Mouse (Mus musculus) bone marrow macrophage, adult 2 months (primary cell): ENCODE results near the gene Megf6. TPM values are rescaled to one million over a fixed set of nuclear protein-coding genes. Genes with fewer than 3 reads are reported as not detected.

Experiments used
- H3K27ac ChIP-seq: 2 replicates; pipeline ENCODE4 v1.5.1; 2012; ENCODE audit warnings: low read depth, low read length; ENCODE audit not compliant: insufficient read depth
- H3K4me1 ChIP-seq: 2 replicates; pipeline ENCODE4 v1.6.1; 2012; ENCODE audit warnings: low read length; ENCODE audit not compliant: control insufficient read depth, insufficient read depth
- H3K4me3 ChIP-seq: 2 replicates; pipeline ENCODE4 v1.5.1; 2012; ENCODE audit warnings: mild to moderate bottlenecking, low read length, moderate library complexity; ENCODE audit not compliant: insufficient read depth
- CTCF ChIP-seq: IDR thresholded peaks from 2 replicates; pipeline ENCODE4 v1.5.1; 2012; ENCODE audit warnings: low read depth, mild to moderate bottlenecking, low read length, moderate library complexity
- POLR2A ChIP-seq: IDR thresholded peaks from 2 replicates; pipeline ENCODE4 v1.6.1; 2012; ENCODE audit warnings: mild to moderate bottlenecking, low read depth, low read length, borderline replicate concordance
- polyA plus RNA-seq: library from polyadenylated mRNA; stranded (reverse); fragments of >200 nt; gene quantifications from 2 replicates; pipeline ENCODE4 v1.2.4, GENCODE M21; 2012; ENCODE audit not compliant: missing spikeins, insufficient read depth, insufficient read length

Gene Megf6
- polyA plus RNA-seq, 1 experiment, result not detected

DNA sequence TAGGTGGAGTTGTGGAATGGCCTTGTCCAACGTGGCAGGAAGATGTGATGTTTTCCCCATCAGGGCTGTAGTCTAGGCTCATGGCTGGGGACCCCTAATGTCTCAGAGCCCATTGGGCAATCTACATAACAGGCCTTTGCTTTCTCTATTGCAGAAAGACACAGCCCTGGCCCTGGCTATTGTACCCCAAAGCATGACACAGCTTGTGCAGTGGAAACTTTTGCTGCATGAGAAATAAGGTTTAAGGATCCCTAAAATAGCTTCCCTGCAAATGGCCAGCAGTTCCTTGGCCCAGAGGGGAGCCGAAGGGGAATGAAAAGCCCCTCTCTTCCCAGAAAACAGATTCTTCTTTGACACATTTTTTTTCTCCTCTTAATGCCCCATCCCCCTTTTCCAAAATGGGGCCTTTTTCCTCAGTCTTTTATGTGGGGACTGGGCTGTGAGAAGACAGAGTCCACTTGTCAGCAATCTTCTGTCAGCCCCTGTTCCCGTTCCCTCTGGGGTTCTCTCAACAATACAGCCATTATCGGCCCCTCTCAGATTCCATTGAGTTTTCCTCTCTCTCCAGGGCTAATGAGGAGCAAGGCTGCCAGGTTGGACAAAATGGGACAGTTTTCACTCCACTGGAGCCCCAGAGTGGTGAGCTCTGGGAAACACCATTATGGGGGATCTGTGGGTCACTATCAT lies 142.5 kb downstream of the Megf6 start:
- TF ChIP-seq POLR2A (no peak), CTCF (no peak)
- no peak overlapping the region for H3K27ac ChIP-seq
- H3K4me3 ChIP-seq, result no peak overlapping the region
- H3K4me1 ChIP-seq, result no peaks in the 10 kb centered on the region

DNA sequence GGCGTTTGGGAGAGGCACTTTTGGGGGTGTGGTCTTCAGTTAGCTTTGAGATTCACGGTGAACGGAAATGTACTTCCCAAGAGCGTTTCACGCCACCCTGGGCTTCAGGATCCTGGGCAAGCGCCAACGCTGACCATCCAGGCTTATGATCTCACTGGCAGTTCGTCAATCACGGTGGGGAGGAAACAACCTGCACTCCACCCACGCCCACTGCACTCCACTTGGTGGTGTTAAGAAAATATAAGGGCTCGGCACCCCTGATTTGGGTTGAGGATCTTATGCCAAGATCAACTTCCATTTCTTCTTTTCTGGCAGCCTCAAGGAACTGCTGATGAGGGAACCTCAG lies 143.1 kb downstream of the Megf6 start:
- H3K4me3 ChIP-seq, result no peak overlapping the region
- no peak overlapping the region for H3K27ac ChIP-seq
- H3K4me1 ChIP-seq, result no peaks in the 10 kb centered on the region
- no peak for TF ChIP-seq CTCF
- TF ChIP-seq POLR2A, result no peak

Other genes starting within 250 kb of the Megf6 start
- 23.6 and 32.6 TPM in 2 replicates for gene A430005L14Rik, start 213.5 kb upstream of the Megf6 start, polyA plus RNA-seq
- 5.5 and 10.1 TPM in 2 replicates for gene Dffb, start 195.6 kb upstream of the Megf6 start, polyA plus RNA-seq
- 8.8 and 9.3 TPM in 2 replicates for gene Cep104, start 195.5 kb upstream of the Megf6 start, polyA plus RNA-seq
- gene Lrrc47, start 159.0 kb upstream of the Megf6 start, polyA plus RNA-seq, result 25.0 and 26.2 TPM in 2 replicates
- 0.70 TPM in 1 of 2 replicates, not detected in the other for gene Smim1, start 144.5 kb upstream of the Megf6 start, polyA plus RNA-seq
- gene Ccdc27, start 128.1 kb upstream of the Megf6 start, polyA plus RNA-seq, result not detected in 2 replicates
- gene Trp73, start 30.5 kb upstream of the Megf6 start, polyA plus RNA-seq, result not detected in 2 replicates
- gene Wrap73, start 28.4 kb upstream of the Megf6 start, polyA plus RNA-seq, result 10.0 and 12.7 TPM in 2 replicates
- gene Tprgl, start 10.1 kb upstream of the Megf6 start, polyA plus RNA-seq, result 117 and 127 TPM in 2 replicates
- gene Arhgef16, start 130.9 kb downstream of the Megf6 start, polyA plus RNA-seq, result not detected in 2 replicates
- gene B230104I21Rik, start 165.4 kb downstream of the Megf6 start, polyA plus RNA-seq, result not detected in 2 replicates